Mouse (Mus musculus): ENCODE measurements around the gene Mylip.

DNA sequence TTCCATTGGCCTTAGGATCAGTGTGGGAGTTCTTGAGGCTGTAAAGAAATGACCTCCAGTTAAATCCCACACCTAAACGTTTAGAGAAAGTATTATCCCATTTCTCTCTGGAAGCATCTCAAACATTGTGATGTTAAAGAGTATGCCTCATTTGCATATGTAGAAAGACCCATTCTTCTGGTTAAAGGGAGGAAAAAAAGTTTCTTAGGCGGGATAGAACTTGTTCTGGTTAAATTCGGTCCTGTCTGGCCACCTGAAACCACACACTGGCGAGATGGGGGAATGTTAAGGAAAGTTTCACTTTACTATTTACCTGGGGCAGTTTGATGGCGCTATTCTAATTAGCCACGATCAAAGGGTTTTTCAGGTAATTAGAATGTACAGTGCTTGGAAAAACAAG lies 14.7 kb upstream of the Mylip start:
- TF ChIP-seq CTCF (IDR thresholded peaks at IDR 0.05; ENCODE audit: extremely low read depth, insufficient read depth, low read length) (no peak), POLR2A (IDR thresholded peaks at IDR 0.05; ENCODE audit: extremely low read depth, insufficient read depth, low read length) (no peak)

Data from cortical plate, adult 2 months (tissue).